Mouse (Mus musculus): Measurements from ENCODE around the gene Slc5a11. TPM values are rescaled to one million over a fixed set of nuclear protein-coding genes. Genes with fewer than 3 reads are reported as not detected.

Slc5a11 gene
- total RNA-seq (2021) = not detected
- long read RNA-seq, experiment 1 = 0 reads
- long read RNA-seq, experiment 2 = 0 reads

DNA sequence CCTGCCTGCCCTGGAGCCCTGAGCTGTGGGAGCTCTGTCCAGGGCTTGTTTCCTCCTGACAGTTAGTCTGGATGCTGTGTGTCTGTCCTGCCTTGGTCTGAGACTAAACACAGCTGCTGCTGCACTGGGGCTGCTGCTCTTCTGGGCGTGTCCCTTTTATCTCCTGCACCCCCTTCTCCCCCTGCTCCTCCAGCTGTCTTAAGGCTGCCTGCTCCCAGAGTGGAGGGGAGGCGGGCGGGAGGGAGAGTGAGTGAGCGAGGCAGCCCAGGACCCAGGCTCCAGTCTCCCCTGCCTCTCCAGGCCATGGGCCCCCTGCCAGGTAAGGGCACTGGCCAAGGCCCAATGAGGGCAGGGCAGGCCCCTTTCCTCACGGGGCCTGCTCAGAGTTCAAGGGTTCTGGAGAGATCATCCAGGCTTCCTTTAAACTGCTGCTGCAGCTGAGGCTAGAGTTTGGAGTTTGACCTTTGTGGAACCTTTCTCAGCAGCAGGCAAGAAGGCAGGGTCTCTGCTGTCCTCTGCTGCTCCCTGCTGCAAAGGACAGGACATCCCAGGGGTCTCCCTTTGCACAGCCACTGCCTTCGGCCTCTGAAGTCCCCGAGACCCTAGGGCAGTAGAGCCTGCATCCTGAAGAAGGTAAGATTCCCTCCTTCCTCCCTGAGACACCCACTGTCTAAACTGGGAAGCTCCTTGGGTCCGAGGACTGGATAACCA, at the start of gene Slc5a11:
Gene Slc5a11 (plus strand): TSS at position 416 of the 711 bp plus-strand sequence.
- no peak for DNase-seq
- intact Hi-C loops (cut with DNase I) = no loop called here

DNA sequence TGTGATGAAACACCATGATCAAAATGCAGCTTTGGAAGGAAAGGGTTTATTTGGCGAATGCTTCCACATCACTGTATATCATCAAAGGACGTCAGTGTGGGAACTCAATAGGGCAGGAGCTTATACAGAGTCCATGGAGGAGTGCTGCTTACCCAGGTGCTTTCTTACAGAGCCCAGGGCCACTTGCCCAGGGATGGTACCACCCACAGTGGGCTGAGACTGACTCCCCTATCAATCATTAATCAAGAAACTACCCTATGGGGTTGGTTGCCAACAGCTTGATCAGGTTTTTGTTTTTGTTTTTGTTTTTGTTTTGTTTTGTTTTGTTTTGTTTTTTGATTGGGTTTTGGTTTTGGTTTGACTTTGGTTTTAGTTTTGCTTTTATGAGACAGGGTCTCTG, 47.1 kb upstream of the Slc5a11 start:
- intact Hi-C loops (cut with DNase I) = loop anchor here (5.0 kb wide), 1 partner anchor 170 kb away; no protein-coding TSS in a partner anchor
- DNase-seq = no peak

DNA sequence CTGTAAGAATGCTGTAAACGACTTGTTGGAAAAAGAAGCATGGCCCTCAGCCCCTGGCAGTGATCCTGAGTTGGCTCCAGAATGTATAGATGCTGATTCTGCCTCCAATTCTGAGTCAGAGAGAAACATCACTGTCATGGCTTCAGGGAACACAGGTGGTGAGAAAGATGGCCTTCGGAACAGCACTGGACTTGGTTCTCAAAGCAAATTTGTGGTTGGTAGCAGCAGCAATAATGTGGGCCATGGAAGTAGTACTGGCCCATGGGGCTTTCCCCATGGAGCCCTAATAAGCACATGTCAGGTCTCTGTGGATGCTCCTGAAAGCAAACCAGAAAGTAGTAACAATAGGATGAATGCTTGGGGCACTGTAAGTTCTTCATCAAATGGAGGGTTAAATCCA, 45.0 kb upstream of the Slc5a11 start:
- DNase-seq = no peak
- intact Hi-C loops (cut with DNase I) = loop anchor here (5.0 kb wide), 1 partner anchor 172 kb away; no protein-coding TSS in a partner anchor

GRCm38 (mm10) chr7:123172101-123172500, 42.5 kb upstream of the Slc5a11 start:
- DNase-seq = no peak
- intact Hi-C loops (cut with DNase I) = no loop called here

GRCm38 (mm10) chr7:123177215-123177614, 37.4 kb upstream of the Slc5a11 start:
- intact Hi-C loops (cut with DNase I) = no loop called here
- no peak for DNase-seq

GRCm38 (mm10) chr7:123181787-123182701, 32.5 kb upstream of the Slc5a11 start:
- intact Hi-C loops (cut with DNase I) = loop anchor here (5.0 kb wide), 1 partner anchor 35 kb away; no protein-coding TSS in a partner anchor
- DNase-seq = no peak

GRCm38 (mm10) chr7:123184891-123185290, 29.7 kb upstream of the Slc5a11 start:
- intact Hi-C loops (cut with DNase I) = loop anchor here (5.0 kb wide), 1 partner anchor 38 kb away; no protein-coding TSS in a partner anchor
- no peak for DNase-seq

DNA sequence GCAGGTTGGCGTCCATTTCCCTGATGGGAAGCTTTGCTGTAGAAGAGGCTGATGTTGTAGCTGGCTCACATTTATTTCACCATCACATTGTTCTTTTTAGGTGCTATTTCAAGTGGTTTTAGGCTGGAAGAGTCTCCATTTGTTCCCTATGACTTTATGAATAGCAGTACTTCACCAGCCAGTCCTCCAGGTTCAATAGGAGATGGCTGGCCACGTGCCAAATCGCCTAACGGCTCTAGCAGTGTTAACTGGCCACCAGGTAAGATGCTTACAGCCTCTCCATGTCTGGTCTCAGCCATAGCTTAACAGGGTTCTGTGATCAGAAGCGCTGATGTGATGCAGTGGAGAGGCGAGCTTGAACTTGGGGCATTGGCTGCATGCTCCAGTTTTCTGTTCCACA, 28.1 kb upstream of the Slc5a11 start:
- intact Hi-C loops (cut with DNase I) = no loop called here
- DNase-seq = no peak

- intact Hi-C loops (cut with DNase I) = no loop called here
- no peak for DNase-seq
These were observed 27.3 kb upstream of the Slc5a11 start for GRCm38 (mm10) chr7:123187246-123187645.

DNA sequence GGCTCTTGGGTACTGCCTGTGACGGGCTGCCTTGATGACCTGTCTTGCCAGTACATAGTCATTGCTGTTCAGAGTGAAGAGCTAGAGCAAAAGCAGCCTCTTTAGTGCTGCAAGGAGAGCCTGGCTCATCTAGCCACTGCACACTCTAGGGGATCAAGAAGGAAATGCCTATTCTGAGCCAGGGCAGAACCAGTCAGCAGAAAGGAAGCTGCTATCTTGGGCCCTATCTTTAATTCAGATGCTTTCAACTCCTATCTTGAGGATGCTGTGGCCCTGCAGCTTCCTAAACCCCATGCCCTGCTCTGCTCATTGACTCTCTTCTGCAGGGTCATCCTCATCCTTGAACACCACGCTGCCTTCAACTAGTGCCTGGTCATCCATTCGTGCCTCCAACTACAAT, 26.1 kb upstream of the Slc5a11 start:
- intact Hi-C loops (cut with DNase I) = no loop called here
- no peak for DNase-seq

DNA sequence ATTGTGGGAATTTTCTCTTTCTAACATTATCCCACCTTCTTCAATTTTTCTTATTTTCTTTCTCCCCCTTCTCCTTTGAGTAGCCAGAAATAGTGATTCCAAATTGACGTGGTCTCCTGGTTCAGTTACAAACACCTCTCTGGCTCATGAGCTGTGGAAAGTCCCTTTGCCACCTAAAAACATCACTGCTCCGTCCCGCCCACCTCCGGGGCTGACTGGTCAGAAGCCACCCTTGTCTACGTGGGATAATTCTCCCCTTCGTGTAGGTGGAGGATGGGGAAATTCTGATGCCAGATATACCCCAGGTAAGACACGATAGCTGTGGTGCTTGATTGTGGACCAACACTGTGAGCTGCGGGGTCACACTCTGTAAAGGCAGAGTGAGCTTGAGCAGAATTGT, 24.8 kb upstream of the Slc5a11 start:
- no peak for DNase-seq
- intact Hi-C loops (cut with DNase I) = no loop called here

- intact Hi-C loops (cut with DNase I) = no loop called here
- no peak for DNase-seq
These were observed 22.8 kb upstream of the Slc5a11 start for GRCm38 (mm10) chr7:123191731-123192130.

- intact Hi-C loops (cut with DNase I) = no loop called here
- DNase-seq = no peak
These were observed 21.4 kb upstream of the Slc5a11 start for GRCm38 (mm10) chr7:123193201-123193600.

DNA sequence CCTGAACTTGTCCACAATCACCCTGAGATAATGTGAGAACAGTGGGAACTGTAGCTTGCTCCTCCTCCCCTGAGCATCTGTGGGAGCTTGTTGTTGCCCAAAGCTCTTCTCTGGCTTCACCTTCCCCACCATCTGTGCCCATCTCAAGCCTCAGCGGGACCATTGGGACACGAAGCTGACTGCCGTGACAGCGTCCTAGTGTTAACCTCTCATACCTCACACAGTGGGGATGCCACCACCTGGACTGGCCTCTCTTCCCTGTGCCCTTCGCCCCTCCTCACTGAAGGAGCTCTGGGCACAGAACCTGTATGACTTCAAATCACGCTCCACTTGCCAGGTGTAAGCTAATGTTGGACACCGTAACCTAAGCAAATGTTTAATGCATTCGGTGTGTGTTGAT, 19.9 kb upstream of the Slc5a11 start:
- DNase-seq = no peak
- intact Hi-C loops (cut with DNase I) = no loop called here

DNA sequence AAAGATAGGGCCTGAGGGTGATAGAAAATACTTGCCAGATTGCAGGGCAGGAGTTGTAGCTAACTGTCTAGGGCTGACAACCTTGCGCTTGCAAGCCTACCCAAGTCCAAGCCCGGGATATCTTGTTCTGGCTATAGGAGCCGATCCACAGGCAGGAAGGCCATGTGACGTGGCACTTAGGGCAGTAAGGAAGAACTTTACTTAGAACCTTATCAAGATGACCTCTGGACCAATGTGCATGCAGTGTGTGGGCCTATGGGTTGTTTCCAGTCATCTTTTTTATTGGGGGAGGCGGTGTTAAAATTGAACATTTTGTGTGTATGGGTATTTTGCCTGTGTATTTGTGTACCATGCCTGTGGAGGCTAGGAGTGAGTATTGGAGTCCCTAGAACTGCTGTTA, 18.1 kb upstream of the Slc5a11 start:
- no peak for DNase-seq
- intact Hi-C loops (cut with DNase I) = no loop called here

GRCm38 (mm10) chr7:123198695-123199094, 15.9 kb upstream of the Slc5a11 start:
- DNase-seq = no peak
- intact Hi-C loops (cut with DNase I) = no loop called here

- intact Hi-C loops (cut with DNase I) = no loop called here
- no peak for DNase-seq
These were observed 15.4 kb upstream of the Slc5a11 start for GRCm38 (mm10) chr7:123199151-123199550.

GRCm38 (mm10) chr7:123199656-123200206, 14.8 kb upstream of the Slc5a11 start:
- intact Hi-C loops (cut with DNase I) = no loop called here
- no peak for DNase-seq

DNA sequence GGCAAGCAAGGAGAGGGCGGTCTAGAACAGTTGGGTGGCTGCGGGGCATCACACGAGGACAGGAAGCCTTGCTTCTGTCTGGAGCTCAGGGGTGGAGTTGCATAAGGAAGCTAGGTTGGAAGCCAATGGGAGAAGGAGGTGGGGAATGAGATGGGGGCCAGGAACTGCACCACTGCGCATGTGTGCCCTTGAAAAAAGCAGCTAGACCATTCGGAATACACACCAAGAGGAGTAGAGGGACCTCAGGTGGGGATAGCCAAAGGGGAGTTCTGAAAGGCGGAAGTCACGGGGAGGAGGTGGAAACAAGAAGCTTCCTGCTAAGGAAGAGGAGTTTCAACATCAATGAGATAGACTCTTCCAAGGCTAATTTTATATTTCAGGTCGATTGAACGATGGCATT, 13.9 kb upstream of the Slc5a11 start:
- intact Hi-C loops (cut with DNase I) = no loop called here
- DNase-seq = no peak

GRCm38 (mm10) chr7:123205261-123205660, 9.3 kb upstream of the Slc5a11 start:
- intact Hi-C loops (cut with DNase I) = loop anchor here (5.0 kb wide), 1 partner anchor 197 kb away; no protein-coding TSS in a partner anchor
- no peak for DNase-seq

DNA sequence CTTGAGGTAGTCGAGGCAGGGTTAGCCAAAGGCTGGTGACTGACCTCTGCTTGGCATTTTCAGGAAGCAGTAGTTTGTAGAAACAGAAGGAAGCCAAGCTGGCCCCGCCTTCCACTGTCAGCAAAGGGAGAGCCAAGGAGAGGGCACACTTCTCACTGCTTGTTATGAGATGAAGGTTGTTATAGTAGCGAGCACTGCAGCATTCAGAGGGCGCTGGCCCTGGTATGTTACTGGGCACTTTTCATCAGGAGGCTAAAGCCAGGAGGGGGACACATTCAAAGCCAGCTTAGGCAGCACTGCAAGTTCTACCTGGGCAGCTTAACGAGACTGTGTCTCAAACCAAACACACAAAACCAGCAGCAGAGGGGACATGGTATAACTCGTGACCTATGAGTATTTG, 7.0 kb upstream of the Slc5a11 start:
- DNase-seq = no peak
- intact Hi-C loops (cut with DNase I) = loop anchor here (5.0 kb wide), 1 partner anchor 195 kb away; no protein-coding TSS in a partner anchor

All from gastrocnemius, postnatal 36 days (tissue).